Mouse (Mus musculus) embryo, embryonic 11.5 days (tissue): ENCODE results near the gene Dhx8.

Experiments used
- DNase-seq: peaks from one replicate; pipeline ENCODE4 v3.0.0-alpha.2; 2012; ENCODE audit warnings: low read depth, low spot score

The Dhx8 gene

DNA sequence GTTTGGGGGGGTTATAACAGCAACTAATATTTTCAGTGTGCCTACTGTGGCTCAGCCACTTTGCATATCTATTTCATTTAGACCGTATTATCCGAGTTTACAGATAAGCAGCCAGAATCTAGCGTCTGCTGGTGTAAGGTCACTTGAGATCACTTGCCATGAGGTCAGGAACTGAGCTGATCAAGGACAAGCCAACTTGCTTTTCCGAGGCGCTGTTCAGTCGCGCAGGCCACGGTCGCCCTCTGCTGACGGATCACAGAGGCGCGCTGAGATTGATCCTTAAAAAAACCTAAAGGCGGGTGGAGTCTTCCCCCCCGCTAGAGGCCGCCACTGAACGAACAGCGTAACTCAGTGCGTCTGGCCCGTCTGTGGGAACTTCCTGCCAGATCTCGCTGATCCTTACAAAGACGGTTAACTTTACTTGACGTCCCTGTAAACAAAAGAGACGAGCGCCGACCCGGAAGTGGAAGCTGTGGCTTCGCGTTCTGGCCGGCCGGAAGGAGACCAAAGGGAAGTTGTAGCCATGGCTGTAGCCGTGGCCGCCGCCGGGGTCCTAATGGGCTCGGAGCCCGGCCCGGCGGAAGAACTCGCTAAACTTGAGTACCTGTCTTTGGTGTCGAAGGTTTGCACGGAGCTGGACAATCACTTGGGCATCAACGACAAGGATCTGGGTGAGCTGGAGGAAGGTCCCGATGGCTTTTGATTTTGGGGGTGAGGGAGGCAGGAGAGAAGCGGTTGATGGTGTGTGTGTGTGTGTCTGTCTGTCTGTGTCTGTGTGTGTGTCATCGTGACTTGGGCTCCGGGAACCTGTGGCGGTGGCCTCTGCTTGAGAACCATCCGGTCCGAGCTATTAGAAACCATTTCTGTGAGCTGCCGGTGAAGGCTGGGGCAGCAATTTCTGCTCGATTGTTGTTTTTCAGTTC, at the start of gene Dhx8:
Gene Dhx8 (plus strand): TSS at position 402 of the 923 bp plus-strand sequence.
- DNase-seq, result peak; percentile 98

DNA sequence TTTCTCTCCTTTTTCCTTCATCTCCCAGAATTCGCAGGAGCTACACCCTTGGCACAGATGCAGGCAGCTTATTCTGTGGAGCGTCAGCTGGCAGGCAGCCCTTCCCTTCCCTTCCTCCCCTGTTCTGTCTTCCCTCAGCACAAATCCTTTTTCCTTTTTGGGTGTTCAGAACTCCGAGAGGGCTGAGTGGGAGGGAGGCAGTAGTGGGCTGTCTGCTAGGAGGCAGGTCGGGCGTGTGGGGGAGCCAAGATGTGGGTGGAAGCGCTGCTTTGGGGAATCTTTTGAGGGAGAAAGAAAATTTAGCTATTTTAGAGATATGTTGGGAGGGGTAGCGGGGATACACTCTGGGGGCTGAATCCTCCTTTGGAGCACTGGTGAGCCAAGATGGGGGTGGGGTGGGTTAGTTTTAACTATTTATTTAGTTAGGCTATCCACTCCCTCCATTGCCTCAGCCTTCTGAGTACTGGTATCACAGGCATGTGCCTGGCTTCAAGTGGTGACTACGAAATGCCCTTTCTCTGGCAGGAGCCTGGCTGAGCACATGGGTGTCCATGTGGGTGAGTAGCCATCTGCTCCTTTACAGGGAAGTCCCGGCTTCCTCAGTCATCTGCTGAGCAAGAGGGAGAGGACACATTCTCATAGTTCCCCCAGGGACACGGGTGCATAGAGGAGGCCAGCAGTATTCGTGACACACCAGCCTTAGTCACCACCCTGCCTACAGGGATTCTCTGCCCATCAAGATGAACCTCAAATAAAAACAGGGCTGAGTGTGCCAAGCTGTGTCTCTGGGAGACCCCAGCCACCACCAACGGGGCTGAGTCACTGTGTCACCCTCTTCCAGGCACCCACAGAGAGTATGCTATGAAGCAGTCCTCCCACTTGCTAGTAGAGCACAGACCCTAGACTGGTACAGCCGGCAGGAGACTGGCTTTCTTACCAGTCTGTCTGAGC, 45.1 kb upstream of the Dhx8 start:
- DNase-seq, result no peak

DNA sequence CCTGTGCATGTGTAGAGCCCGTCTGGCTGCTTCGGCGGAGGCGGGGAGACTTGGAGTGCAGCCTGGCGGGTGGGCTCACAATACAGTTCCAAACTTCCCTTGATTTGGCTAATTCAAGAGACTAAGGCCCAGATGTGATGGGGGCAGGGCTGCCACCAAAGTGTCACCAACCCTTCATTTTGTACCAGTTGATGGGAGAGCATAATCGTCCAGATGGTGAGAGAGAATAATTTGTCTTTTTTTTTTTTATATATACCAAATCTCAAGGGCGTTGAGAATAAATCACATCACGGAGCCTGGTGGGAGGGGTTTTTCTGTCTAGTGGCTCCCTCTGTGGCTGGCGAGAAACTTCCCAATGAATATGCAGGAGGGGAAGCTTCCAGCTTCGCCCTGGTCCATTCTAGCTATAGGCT, 43.0 kb upstream of the Dhx8 start:
- no peak for DNase-seq

DNA sequence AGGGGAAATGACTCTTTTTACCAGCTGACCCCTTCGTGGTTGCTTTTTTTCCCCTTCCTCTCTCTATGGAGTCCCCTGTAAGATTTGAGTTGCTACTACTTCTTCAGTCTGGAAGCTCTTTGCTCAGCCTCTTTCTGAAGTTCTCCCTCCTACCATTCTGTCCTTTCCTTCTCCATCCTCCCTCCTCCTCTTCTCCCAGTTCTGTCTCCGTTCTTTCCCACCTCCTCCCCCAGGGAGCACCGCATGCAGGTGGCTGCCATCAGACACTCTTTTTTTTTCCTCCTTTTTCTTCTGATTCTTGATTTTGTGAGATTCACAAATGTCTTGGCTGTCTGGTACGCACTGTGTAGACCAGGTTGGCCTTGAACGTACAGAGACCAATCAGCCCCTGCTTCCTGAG, 42.4 kb upstream of the Dhx8 start:
- DNase-seq, result no peak

DNA sequence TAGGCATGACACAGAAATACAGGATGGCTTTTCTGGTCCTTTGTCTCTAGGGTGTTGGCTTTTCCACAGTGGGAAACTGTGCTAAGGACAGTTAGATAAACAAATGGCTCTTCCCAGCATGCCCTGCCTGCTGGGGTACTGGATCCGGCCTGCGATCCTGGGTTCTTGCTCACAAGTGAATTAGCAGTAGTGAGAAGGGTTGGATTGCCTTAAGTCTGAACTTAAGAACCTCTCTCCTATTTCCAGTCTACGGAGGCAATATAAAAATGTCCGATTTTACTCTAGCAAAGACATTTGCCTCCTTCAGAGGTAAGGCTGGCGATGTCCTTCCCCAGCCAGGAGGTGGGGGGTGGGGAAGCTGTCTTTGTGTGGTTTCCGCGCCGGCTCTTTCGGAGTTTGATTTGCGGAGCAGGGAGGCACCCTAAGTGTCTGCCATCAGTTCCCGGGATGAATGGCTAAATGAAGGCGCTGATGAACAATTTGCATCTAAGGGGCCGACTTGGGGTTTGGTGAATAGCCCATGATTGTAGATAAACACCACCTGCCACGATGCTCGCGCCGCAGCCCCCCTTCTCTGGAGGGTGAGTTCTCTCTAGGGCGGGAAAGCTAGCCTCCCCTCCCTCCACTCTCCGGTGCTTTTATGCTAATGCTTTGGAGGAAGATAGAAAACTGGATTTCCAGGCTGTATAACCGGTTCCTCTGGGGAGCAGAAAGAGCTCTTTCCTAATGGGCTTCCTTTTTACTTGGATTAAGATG, 36.6 kb upstream of the Dhx8 start:
- no peak for DNase-seq

DNA sequence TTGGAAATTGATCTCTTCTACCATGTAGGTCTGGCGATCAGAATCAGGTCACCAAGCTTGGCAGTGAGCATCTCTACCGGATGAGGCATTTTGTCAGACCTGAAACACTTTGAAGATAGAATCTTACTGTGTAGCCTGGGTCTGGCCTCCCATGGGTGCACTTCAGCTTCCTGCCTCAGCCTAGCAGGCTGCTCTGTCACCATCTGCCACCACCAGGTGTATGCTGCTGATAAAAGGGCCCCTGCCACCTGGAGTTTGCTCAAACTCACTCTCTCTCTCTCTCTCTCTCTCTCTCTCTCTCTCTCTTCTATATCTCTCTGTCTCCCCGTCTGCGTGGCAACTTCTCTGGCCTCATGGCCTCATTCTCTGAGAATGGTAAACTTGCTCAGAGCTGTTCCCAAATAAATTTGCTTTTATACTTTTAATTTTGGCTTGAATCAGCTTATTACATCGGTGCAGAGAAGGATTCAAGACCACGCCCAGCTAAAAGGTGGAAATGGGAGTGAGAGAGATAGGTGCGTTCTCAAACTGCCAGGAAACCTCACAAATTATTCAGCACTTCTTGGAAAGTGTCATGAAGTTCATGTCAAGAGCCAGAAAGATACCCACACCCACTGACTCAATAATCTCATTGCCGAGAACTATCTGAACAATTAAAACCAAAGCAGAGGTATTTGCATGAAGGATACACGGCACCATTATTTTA, 35.4 kb upstream of the Dhx8 start:
- DNase-seq, result no peak

DNA sequence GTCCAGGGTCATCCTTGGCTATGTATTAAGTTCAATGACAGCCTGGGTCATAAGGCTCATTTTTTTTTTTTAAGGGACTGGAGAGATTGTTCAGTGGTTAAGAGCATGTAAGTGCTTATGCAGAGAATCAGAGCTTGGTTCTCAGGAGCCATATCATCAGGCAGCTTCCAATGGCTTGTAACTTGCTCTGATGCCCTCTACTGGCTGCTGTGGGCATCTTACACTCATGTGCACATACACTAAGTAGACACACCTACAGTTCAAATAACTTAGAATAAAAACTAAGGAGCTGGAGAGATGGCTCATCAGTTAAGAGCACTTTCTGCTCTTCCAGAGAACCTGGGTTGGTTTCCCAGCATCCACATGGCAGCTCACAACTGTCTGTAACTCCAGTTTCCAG, 34.6 kb upstream of the Dhx8 start:
- no peak for DNase-seq

GRCm38 (mm10) chr11:101699556-101699955, 33.2 kb upstream of the Dhx8 start:
- DNase-seq, result no peak

GRCm38 (mm10) chr11:101699991-101700390, 32.7 kb upstream of the Dhx8 start:
- no peak for DNase-seq

GRCm38 (mm10) chr11:101700446-101700845, 32.3 kb upstream of the Dhx8 start:
- DNase-seq, result no peak

GRCm38 (mm10) chr11:101704081-101704480, 28.6 kb upstream of the Dhx8 start:
- DNase-seq, result no peak

DNA sequence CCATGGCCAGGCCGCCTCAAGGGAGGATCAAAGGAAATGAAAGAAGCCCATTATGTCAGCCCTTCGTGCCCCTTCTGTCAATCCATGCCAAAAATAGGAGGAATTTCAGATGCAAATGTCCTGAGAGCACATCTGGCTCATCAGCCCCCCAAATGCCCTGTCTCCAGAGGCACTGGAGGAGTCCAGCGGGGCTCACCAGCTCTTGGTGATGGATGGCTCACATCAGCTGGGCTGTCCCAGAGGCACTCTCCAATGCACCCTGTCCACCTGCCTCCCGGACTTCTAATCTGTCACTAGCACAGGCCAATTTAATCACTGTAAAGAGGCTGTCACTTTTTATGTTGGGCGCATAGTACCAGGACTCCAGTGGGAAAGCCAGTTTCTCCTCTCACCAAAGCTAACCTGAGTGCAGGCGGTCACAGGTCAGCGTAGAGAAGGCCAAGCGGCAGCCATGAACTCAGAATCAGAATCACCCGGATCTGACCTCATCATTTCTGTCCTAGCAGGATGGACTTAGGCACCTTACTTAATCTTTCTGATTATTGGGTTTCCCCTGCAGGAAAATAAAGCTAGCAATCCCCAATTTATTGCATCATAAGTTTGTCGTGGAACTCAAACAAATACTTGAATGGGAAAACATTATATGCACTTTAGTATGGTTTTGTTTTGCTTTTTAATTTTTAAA, 25.8 kb upstream of the Dhx8 start:
- DNase-seq, result no peak

DNA sequence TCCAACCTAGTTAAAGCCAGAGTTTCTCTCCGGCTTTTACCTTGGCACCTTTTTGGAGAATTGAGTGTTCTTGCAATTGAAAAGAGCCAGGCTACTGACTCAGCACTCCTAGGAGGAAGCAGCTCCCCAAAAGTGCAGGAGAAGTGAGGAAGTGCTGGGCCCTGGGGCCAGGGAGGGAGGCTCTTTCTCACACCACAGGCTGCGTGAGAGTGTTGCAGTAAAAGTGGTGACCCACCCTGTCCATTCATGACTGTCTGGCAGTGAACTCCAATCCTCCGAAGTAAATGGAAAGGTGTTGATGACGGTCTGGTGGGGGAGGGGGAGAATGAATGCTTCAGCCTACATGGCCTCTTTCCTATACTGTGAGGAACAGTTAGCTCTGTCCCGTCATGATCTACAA, 24.2 kb upstream of the Dhx8 start:
- no peak for DNase-seq

DNA sequence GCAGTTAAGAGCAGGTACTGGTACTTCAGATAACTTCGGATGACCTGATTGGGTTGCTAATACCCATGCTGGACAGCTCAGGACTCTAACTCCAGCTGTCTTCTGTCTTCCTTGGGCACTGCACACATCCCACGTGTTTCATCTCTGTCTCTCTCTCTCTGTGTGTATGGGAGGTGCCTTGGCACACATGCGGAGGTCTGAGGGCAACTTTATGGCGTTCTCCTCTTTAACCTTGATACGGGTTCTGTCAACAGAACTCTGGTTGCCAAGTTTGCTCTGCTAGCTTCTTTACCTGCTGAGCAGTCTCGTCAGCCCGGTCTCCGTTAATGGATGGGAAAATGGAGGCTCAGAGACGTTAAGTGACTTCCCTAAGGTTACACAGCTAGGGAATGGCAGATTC, 19.9 kb upstream of the Dhx8 start:
- no peak for DNase-seq

DNA sequence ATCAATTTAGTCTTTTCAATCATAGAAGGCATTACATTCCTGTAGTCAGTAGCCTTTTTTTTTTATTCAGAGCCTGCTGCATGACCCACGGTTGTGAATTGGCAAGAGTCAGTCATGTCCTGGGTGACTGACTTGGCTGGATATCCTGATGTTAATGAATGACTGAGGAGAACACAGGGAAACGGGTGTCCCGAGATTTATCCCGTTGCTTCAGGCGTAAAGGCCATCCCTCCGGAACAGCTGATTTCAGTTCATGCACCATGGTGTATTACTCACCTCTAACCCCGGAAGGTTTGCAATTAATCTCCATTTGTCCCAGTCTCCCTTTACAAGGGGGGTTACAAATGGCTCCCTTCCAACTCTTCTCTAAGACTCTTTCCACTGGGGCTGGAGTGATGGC, 18.7 kb upstream of the Dhx8 start:
- DNase-seq, result no peak

GRCm38 (mm10) chr11:101718324-101718723, 14.4 kb upstream of the Dhx8 start:
- DNase-seq, result no peak

DNA sequence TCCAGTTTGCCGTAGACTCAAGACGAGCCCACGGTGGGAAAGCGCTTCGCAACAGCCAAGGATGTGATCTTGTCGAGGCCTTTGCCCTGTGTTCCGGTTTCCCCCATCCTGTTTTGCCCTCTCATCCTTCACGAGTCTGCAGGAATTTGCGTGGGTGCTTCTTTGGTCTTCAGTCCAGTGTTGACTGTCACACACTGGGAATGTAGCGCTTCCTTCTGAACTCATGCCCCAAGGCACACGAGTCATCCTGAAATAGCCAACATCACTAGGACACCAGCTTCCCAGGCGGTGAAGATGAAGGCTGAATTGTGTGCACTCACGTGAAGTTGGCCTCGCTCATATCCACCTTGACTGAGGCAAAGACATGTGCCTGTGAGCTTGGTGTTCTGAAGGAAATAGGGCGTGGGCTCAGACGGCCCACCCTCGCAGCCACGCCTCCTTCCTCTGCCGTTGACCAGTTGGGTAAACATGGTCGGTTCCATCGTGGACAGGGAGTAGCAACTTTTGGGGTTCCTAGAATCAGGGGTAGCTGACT, 12.7 kb upstream of the Dhx8 start:
- DNase-seq, result no peak

GRCm38 (mm10) chr11:101725043-101725442, 7.7 kb upstream of the Dhx8 start:
- DNase-seq, result no peak

DNA sequence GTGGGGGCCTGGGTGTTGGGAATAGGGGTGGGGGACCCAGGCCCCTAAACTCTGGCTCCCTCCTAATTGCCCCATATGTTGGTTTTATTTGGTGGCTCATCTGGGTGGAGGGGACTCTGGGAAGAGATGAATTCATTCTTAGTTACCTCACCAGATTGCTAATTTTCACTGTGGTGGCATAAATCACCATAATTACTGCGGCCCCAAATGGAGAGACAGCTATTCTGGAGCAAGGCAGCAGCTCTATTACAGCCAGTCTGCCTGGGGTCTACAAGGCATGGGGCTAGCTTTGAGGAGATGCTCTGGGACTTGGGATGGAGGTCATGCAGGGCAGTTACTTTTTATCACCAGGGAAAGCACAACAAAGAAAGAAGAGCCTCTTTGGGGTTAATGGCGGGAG, 6.0 kb upstream of the Dhx8 start:
- no peak for DNase-seq

DNA sequence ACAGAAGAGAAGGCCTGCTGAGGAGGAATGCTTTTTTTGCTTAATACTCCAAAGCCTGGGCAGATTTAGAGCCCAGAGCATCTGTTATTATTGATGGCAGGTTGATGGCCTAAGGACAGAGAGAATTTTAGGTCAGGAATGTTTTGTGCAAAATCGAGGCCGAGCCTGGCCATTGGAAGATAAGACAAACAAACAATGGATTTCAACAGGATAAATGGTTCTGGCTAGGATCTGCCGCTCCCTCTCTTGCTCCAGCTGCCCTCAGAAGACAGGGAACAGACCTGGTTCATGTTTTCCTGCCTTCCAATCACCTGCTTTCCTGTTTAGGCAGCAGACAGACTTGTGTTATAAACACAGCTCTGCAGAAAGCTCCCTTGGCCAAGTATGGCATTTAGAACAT, 3.4 kb upstream of the Dhx8 start:
- DNase-seq, result no peak
